Mouse (Mus musculus) limb, embryonic 14.5 days (tissue): ENCODE data around the gene Fezf2. TPM values are rescaled to one million over a fixed set of nuclear protein-coding genes. Genes with fewer than 3 reads are reported as not detected.

ENCODE experiments used
- ATAC-seq: fragments of 200-750 bp; cut with Nextera tagmentation; 2 replicates; pipeline ENCODE4 v1.8.0; 2017; ENCODE audit warnings: low read depth, moderate number of reproducible peaks, moderate TSS enrichment; ENCODE audit not compliant: low FRiP score
- DNase-seq: peaks from one replicate; pipeline ENCODE4 v3.0.0-alpha.2; 2015; ENCODE audit warnings: low spot score
- H3K27ac ChIP-seq: fragments of 300-500 bp; sonication (generic); replicated peaks from 2 replicates; pipeline ENCODE4 v1.5.1; 2014; ENCODE audit warnings: low read depth, mild to moderate bottlenecking, low read length, moderate library complexity, mixed read lengths
- H3K27me3 ChIP-seq: fragments of 300-500 bp; sonication (generic); 2 replicates; pipeline ENCODE4 v1.6.1; 2014; ENCODE audit warnings: low read length, mixed read lengths; ENCODE audit not compliant: control insufficient read depth, insufficient read depth
- H3K36me3 ChIP-seq: fragments of 300-500 bp; sonication (generic); 2 replicates; pipeline ENCODE4 v1.6.1; 2014; ENCODE audit warnings: mild to moderate bottlenecking, low read length, moderate library complexity, mixed read lengths; ENCODE audit not compliant: control insufficient read depth, insufficient read depth
- H3K4me1 ChIP-seq: fragments of 300-500 bp; sonication (generic); 2 replicates; pipeline ENCODE4 v1.6.1; 2014; ENCODE audit warnings: antibody characterized with exemption, low read length, mixed read lengths; ENCODE audit not compliant: control insufficient read depth, insufficient read depth
- H3K4me2 ChIP-seq: fragments of 300-500 bp; sonication (generic); replicated peaks from 2 replicates; pipeline ENCODE4 v1.6.1; 2014; ENCODE audit warnings: low read depth, mild to moderate bottlenecking, low read length, moderate library complexity; ENCODE audit not compliant: severe bottlenecking
- H3K4me3 ChIP-seq: fragments of 300-500 bp; sonication (generic); replicated peaks from 2 replicates; pipeline ENCODE4 v1.5.1; 2014; ENCODE audit warnings: low read length
- H3K9ac ChIP-seq: fragments of 300-500 bp; sonication (generic); 2 replicates; pipeline ENCODE4 v1.6.1; 2014; ENCODE audit warnings: mild to moderate bottlenecking, low read depth, low read length, moderate library complexity; ENCODE audit not compliant: severe bottlenecking
- H3K9me3 ChIP-seq: fragments of 300-500 bp; sonication (generic); 2 replicates; pipeline ENCODE4 v1.6.1; 2016; ENCODE audit warnings: low read length; ENCODE audit not compliant: control insufficient read depth
- POLR2A ChIP-seq: fragments of 200-500 bp; IDR thresholded peaks from 2 replicates; pipeline ENCODE4 v1.8.0; 2012; ENCODE audit warnings: inconsistent platforms, mild to moderate bottlenecking, moderate library complexity, borderline replicate concordance; ENCODE audit not compliant: insufficient read depth, insufficient read length; ENCODE audit errors: extremely low read depth
- WGBS: fragments of 180-500 bp; shearing (Covaris S2); extraction: QIAGEN DNeasy Blood & Tissue Kit; methylation state at CpG from one replicate; pipeline ENCODE4 v1.1.7; 2014; 5-methylcytosine and 5-hydroxymethylcytosine counted together
- polyA plus RNA-seq, 2 experiments: library from polyadenylated mRNA; depleted of rRNA in 1 of 2; stranded (reverse) in 1 of 2; unstranded in 1 of 2; fragments of >200 nt; fragmentation: Nextera tagmentation in 1 of 2; extraction: Ambion mirVana in 1 of 2; gene quantifications; 2 replicates each; pipeline versions ENCODE4 v1.2.1 to v1.2.3; 2012 to 2014

The Fezf2 gene
- polyA plus RNA-seq, 2 experiments, result 0.17 to 0.54 TPM

DNA sequence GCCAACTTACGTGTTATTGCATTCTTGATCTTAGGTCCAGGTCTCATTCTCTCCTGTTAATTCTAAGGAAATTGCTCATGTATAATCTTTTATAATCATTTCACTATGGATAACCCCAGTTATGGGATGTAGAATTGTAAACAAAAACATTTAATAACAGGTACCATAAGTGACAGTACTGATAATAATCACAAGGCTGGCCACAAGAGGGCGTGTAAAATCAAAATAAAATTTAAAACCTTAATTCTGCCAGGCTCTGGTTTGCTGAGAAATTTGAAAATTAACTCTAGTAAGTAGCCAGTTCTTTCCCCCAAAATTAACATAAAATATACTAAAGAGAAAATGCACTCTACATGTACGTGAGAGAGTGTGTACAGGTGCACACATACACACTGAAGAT is 47.3 kb downstream of the Fezf2 start:
- DNase-seq (peak; percentile 42), ATAC-seq (no peak)
- Histone ChIP-seq H3K9me3 (no peaks in the 10 kb centered on the region), H3K4me1 (no peaks in the 10 kb centered on the region), H3K36me3 (peaks cover 3% of the 10 kb centered on the region; the same call in 1 of the 2 replicates), H3K27ac (no peak overlapping the region), H3K27me3 (no peaks in the 10 kb centered on the region), H3K9ac (no peak overlapping the region), H3K4me2 (no peak overlapping the region), H3K4me3 (no peak overlapping the region)
- TF ChIP-seq POLR2A, result no peak
- 60% methylated on average over 3 of the region's 3 CpGs for WGBS

DNA sequence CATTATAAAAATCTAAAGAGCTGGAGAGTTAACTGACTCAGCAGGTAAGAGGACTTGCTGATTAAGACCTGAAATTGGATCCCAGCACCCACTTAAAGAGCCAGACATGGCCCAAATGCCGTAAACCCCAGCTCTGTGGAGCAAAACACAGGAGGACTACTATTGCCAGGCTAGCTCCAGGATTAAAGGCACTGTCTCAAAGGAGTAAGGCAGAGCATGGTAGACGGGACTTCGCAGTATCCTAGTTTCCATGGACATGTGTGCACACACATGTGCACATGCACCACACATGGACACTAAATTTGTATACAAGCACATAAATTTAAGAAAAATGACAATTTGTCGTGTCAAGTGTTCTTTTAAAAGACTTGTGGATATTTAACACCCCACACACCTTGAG is 47.7 kb downstream of the Fezf2 start:
- no peak overlapping the region for H3K4me3 ChIP-seq
- no peaks in the 10 kb centered on the region for H3K27me3 ChIP-seq
- H3K27ac ChIP-seq, result no peak overlapping the region
- no peak overlapping the region for H3K4me2 ChIP-seq
- 59% methylated on average over 4 of the region's 4 CpGs for WGBS
- no peaks in the 10 kb centered on the region for H3K9me3 ChIP-seq
- TF ChIP-seq POLR2A, result no peak
- no peak overlapping the region for H3K9ac ChIP-seq
- H3K4me1 ChIP-seq, result no peaks in the 10 kb centered on the region
- no peak for DNase-seq
- H3K36me3 ChIP-seq, result peaks cover 3% of the 10 kb centered on the region; the same call in 1 of the 2 replicates
- ATAC-seq, result no peak

GRCm38 (mm10) chr14:12299654-12300053 is 48.3 kb downstream of the Fezf2 start:
- no peak for TF ChIP-seq POLR2A
- peaks cover 3% of the 10 kb centered on the region; the same call in 1 of the 2 replicates for H3K36me3 ChIP-seq
- no peaks in the 10 kb centered on the region for H3K27me3 ChIP-seq
- H3K4me3 ChIP-seq, result no peak overlapping the region
- H3K9me3 ChIP-seq, result no peaks in the 10 kb centered on the region
- DNase-seq, result no peak
- 84% methylated on average over 6 of the region's 6 CpGs for WGBS
- H3K4me1 ChIP-seq, result no peaks in the 10 kb centered on the region
- no peak overlapping the region for H3K9ac ChIP-seq
- no peak for ATAC-seq
- no peak overlapping the region for H3K4me2 ChIP-seq
- no peak overlapping the region for H3K27ac ChIP-seq

GRCm38 (mm10) chr14:12299171-12299570 is 48.8 kb downstream of the Fezf2 start:
- DNase-seq, result no peak
- no peaks in the 10 kb centered on the region for H3K4me1 ChIP-seq
- no peaks in the 10 kb centered on the region for H3K27me3 ChIP-seq
- H3K4me3 ChIP-seq, result no peak overlapping the region
- H3K9ac ChIP-seq, result no peak overlapping the region
- H3K9me3 ChIP-seq, result no peaks in the 10 kb centered on the region
- no peak overlapping the region for H3K4me2 ChIP-seq
- TF ChIP-seq POLR2A, result no peak
- H3K36me3 ChIP-seq, result peaks cover 3% of the 10 kb centered on the region; the same call in 1 of the 2 replicates
- no peak overlapping the region for H3K27ac ChIP-seq
- no peak for ATAC-seq

DNA sequence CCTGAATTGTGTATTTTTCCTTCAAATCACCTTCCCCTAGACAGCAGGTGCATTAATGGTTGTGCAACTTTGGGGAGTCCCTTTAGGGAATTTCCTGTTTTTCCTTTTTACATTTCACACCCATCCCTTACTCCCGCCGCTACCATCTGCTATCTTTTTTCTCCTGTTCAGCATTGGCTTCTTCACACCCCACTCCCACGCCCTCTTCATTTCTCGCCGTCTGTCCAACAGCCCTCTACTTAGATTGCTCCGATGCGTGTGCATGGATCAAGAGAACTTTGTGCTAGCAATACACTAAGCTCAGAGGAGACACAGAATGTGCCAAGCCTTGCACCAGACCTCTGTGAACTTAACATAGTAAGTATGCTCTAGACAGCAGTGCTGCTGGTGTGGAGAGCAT is 51.6 kb downstream of the Fezf2 start:
- no peak overlapping the region for H3K27ac ChIP-seq
- DNase-seq (no peak), ATAC-seq (no peak)
- no peak overlapping the region for H3K4me3 ChIP-seq
- no peaks in the 10 kb centered on the region for H3K9me3 ChIP-seq
- no peaks in the 10 kb centered on the region for H3K4me1 ChIP-seq
- H3K27me3 ChIP-seq, result no peaks in the 10 kb centered on the region
- H3K9ac ChIP-seq, result no peak overlapping the region
- no peak overlapping the region for H3K4me2 ChIP-seq
- TF ChIP-seq POLR2A, result no peak
- peaks cover 3% of the 10 kb centered on the region; the same call in 1 of the 2 replicates for H3K36me3 ChIP-seq
- 87% methylated on average over 7 of the region's 7 CpGs for WGBS

Other genes starting within 250 kb of the Fezf2 start
- 0.09 and 0.20 TPM in 2 replicates for gene Gm49355, start 64.2 kb downstream of the Fezf2 start, polyA plus RNA-seq (2012; rRNA removed)
- 0.11 and 0.18 TPM in 2 replicates for gene Gm49355, start 64.2 kb downstream of the Fezf2 start, polyA plus RNA-seq (2014; fragmentation: Nextera tagmentation; extraction: Ambion mirVana)
- 16.0 and 26.9 TPM in 2 replicates for gene 3830406C13Rik, start 64.0 kb downstream of the Fezf2 start, polyA plus RNA-seq (2012; rRNA removed)
- gene 3830406C13Rik, start 64.0 kb downstream of the Fezf2 start, polyA plus RNA-seq (2014; fragmentation: Nextera tagmentation; extraction: Ambion mirVana), result 43.8 and 49.6 TPM in 2 replicates